Mouse (Mus musculus): Measurements from ENCODE around the gene Cep350. TPM values are rescaled to one million over a fixed set of nuclear protein-coding genes. Genes with fewer than 3 reads are reported as not detected.

Cep350 gene
- total RNA-seq, 2 experiments from 2014 or later: 33.5 to 37.9 TPM

DNA sequence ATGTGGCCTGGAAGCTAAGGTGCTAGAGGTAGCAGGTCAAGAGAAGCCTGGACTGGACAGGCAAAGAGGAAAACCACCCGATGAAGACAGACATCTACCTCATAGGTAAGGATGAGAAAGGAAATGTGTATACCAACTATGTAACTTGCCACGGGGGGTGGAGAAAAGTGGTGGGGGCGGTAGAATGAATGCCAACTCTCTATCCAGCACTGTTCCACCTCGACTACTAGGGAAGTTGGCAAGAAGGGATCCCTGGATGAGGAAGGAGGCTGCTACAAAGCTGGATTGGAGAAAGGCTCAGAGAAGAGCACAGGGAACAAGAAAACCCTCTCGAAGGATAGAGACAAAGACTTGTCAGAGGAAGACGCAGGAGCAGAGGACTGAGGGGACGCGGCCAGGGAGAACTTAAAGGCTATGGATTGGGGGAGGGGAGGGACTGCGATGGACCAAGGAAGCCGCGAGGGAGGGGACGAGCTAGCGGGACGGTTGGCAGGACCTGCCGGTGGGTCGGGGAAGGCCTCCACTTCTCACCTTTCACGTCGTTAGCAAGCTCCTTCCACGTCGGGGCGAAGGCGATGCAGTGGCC is 161.0 kb downstream of the Cep350 start:
- DNase-seq (ENCODE audit: low spot score in 2 of 2): no peak

DNA sequence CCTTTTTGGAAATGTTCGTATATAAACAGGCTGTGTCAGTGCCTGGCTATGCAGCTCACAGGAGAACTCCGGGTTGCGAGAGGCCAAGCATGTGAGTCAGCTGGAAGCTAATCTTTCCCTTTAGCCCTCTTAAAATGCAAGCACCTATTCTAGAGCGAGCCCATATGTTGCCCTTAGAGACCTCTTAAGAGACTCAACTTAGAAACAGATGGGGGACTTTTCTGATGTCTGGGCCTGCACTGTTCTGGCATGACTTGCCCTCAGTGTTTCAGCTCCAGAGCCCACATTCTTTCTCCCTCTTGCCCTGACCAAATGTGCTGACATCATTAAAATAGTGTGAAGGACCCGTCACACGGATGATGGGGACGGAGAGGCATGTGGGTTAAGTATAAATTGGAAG is 162.4 kb downstream of the Cep350 start:
- DNase-seq (ENCODE audit: low spot score in 2 of 2): no peak

DNA sequence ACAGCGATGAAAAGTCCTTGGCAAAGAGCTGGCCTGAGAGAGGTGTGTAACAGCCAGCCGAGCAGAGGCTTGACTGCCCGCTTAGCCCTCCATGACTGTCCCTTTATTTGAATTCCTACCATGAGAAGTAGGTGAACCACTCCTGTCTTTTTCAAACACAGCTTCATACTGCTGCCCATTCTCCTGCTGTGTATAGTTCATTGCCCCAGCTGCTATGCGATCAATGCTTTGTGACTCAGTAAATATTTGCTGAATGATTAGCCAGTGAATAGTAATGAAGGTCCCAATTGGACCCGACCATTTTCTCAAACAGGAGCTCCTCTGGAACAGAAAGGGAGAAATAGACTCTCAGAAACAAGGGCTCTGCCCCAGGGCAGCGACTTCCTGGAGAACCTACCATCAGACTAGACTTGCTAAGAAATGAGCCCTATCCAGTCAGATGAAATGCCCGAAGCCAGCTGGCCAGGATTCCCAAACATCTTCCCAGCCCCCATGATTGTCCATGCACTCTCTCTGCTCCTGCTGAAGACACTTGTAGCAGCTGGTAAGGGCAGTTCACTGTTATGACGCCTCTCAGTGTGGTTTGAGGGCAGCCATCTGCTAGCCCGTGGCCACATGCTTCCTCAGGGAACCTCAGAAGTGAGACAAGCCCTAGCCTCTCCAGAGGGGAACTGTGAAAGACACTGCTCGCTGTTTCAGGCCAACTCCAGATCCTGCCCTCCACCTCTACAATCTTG is 163.2 kb downstream of the Cep350 start:
- DNase-seq (ENCODE audit: low spot score in 2 of 2): no peak

DNA sequence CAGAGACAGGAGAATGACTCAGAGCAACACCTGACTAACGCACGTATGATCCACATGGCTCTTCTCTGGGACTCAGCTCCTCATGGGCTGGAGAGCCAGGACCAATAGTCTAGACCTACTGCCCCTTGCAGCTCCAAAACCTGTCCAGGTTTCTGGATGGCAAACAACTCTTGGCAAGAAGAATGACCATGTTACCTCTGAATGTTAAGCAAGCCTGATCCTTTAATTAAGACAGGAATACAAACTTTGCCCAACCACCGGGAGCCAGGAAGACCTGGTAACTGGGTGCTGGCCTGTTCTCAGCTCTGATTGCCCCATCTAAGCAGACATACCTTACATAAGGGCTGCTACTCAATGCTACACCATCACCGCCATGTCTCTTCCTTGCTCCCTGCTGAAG is 164.8 kb downstream of the Cep350 start:
- DNase-seq (ENCODE audit: low spot score in 2 of 2): no peak

- DNase-seq (ENCODE audit: low spot score in 2 of 2): no peak
Observed at GRCm38 (mm10) chr1:155805607-155806006, 167.4 kb downstream of the Cep350 start.

DNA sequence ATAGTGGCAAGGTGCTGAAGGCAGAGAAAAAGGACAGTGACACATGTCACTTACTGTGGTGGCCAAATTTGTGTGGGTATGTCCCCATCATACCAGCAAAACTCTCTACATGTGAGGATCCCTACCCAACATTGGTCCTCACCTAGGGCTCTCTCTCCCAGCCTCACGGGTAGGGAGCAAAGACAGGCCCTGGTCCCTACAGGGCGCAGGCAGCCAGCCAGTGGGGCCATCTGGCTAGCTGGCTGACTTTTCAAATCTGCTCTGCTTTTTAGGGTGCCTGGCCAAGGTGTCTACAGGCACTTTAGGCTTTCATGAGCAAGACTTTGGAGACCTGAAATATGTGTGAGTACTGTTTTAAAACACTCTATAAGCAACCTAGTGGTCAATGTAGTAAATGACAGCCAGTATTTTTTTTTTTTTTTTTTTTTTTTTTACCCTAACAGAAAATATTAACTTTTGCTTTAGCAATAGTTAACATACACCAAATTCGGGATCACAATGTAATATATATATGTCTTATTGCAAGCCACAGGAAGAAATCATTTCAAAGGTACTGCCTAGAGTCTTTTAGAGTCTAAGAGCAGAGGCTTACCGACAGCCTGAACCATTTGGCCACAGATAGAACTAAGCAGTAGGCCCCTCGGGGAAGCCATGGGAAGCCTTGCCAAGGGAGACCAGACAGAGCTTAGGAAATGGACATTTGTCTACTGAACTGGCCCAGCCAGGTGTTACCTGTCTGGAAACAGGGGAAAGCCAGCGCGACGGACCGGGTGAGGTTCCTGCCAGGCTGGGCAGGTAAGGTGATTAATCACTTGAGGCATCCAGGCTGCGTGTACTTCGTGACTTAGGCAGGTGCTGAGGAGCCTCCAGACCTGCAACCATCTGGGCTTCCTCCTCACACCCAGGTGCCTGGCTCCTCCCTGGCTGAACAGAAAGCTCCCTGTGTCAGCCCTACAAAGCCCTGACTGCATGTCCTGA is 171.8 kb downstream of the Cep350 start:
- DNase-seq (ENCODE audit: low spot score in 2 of 2): no peak

GRCm38 (mm10) chr1:155798000-155798399 is 175.1 kb downstream of the Cep350 start:
- no peak for DNase-seq (ENCODE audit: low spot score in 2 of 2)

- no peak for DNase-seq (ENCODE audit: low spot score in 2 of 2)
Observed at GRCm38 (mm10) chr1:155797425-155797824, 175.6 kb downstream of the Cep350 start.

- no peak for DNase-seq (ENCODE audit: low spot score in 2 of 2)
Observed at GRCm38 (mm10) chr1:155796757-155797405, 176.2 kb downstream of the Cep350 start.

DNA sequence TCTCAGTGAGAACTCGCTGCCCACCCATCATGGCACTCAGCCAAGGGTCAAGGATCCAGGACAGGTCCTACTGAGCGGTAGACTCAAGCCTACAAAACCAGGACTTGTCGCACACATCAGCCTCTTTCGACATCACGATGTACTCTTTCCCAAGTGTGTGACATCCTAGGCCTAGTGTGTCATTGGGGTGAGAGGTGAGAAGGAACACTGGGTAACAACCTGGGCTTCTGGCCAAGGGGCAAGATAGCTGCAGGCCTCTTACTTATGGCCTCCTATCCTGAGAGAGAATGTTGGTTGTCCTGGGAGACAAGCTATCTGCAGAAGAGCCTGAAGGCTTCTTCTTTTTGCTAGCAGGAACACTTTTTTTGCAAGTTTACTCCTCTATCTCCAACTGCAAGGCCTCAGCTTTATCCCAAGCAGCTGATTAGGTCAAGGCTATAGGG is 177.2 kb downstream of the Cep350 start:
- peak in 1 of 2 experiments; percentile 22 for DNase-seq (ENCODE audit: low spot score in 2 of 2)

Other genes starting within 250 kb of the Cep350 start
- under 1 TPM; 0.06 TPM for gene Lhx4, start 221.6 kb downstream of the Cep350 start, total RNA-seq (2021)
- gene Qsox1, start 160.4 kb downstream of the Cep350 start, total RNA-seq (2021): 10 to 100 TPM; 69.3 to 82.2 TPM
- gene Tor1aip2, start 62.1 kb upstream of the Cep350 start, total RNA-seq (2021): 100 to 1,000 TPM; 135 to 136 TPM
- 10 to 100 TPM; 82.4 to 87.5 TPM for gene Tor1aip1, start 63.2 kb upstream of the Cep350 start, total RNA-seq (2021)
- 10 to 100 TPM; 22.8 to 25.6 TPM for gene Fam163a, start 231.8 kb upstream of the Cep350 start, total RNA-seq (2021)

Data from adrenal gland, postnatal 4 days (tissue).